Mouse (Mus musculus) bone marrow, adult 2 months (tissue): ENCODE measurements at regions not wholly inside any gene's neighbourhood (a gene's known extent, or its start where the extent isn't known, plus 50 kb on each side); places are given as distances from the start of the nearest gene placed in this dataset.

Experiments used
- H3K27ac ChIP-seq: fragments of 200-500 bp; 2 replicates; pipeline ENCODE4 v1.5.1; 2012; ENCODE audit warnings: low read depth, mild to moderate bottlenecking, control low read depth, inconsistent platforms, low read length; ENCODE audit not compliant: control insufficient read depth, poor library complexity, insufficient read depth
- H3K4me1 ChIP-seq: fragments of 200-500 bp; 2 replicates; pipeline ENCODE4 v1.6.1; 2011; ENCODE audit warnings: low read length; ENCODE audit not compliant: control insufficient read depth, insufficient read depth
- H3K4me3 ChIP-seq: fragments of 200-500 bp; replicated peaks from 2 replicates; pipeline ENCODE3; 2011; ENCODE audit warnings: mild to moderate bottlenecking, low read depth, low read length, control low read depth; ENCODE audit not compliant: control insufficient read depth
- CTCF ChIP-seq: fragments of 200-500 bp; IDR thresholded peaks from 2 replicates; pipeline ENCODE4 v1.5.1; 2011; ENCODE audit warnings: low read length, control low read depth; ENCODE audit not compliant: control insufficient read depth, insufficient read depth
- POLR2A ChIP-seq: fragments of 200-500 bp; IDR thresholded peaks from 2 replicates; pipeline ENCODE4 v1.6.1; 2011; ENCODE audit warnings: low read depth, mild to moderate bottlenecking, control low read depth, low read length, borderline replicate concordance; ENCODE audit not compliant: control insufficient read depth
- WGBS: fragments of 180-500 bp; shearing (Covaris S2); methylation state at CpG from one replicate; pipeline ENCODE4 v1.1.7; 2018; 5-methylcytosine and 5-hydroxymethylcytosine counted together

DNA sequence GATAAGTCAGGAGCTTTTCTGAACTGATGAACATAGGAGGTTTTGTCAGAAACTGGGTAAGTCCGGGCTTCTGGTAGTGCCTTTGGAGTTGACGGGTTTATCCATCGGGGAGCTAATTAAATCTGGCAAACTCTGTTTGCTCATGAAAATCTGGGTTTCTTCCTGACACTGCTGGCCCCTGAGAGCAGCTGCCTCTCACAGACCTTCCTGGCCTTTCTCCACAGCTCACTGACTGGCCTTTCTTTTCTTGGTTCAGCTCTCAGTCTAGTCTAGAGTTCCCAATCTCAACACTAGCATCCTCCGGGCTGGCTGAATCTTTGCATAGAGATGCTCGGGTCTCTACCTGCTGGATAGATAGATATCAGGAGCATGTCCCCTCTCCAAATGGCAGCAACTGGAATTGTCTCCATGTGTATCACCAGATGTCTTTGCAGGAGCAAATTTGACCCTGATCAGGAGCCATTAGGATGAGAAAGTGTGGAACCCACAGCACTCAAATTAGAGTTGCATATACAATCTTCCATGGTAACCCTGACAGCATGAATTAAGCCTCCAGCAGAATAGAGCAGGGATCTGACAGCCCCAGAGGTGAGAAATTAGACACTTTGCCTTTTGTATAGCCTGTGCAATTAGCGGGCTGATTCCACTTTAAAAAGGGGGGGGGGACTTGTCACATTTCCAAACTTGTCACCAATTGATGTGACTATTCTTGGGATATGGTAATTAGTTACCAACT is 63.2 kb upstream of the Elk3 start:
- Histone ChIP-seq H3K4me3 (no peak overlapping the region), H3K27ac (no peak overlapping the region), H3K4me1 (peaks cover 2% of the 10 kb centered on the region)
- no peak for TF ChIP-seq POLR2A
- no peak for TF ChIP-seq CTCF
- WGBS: 85% methylated on average over 6 of the region's 6 CpGs

GRCm38 (mm10) chr10:93374690-93374994 is 63.7 kb upstream of the Elk3 start:
- no peak for TF ChIP-seq POLR2A
- no peak for TF ChIP-seq CTCF
- WGBS: 85% methylated on average over 2 of the region's 2 CpGs

DNA sequence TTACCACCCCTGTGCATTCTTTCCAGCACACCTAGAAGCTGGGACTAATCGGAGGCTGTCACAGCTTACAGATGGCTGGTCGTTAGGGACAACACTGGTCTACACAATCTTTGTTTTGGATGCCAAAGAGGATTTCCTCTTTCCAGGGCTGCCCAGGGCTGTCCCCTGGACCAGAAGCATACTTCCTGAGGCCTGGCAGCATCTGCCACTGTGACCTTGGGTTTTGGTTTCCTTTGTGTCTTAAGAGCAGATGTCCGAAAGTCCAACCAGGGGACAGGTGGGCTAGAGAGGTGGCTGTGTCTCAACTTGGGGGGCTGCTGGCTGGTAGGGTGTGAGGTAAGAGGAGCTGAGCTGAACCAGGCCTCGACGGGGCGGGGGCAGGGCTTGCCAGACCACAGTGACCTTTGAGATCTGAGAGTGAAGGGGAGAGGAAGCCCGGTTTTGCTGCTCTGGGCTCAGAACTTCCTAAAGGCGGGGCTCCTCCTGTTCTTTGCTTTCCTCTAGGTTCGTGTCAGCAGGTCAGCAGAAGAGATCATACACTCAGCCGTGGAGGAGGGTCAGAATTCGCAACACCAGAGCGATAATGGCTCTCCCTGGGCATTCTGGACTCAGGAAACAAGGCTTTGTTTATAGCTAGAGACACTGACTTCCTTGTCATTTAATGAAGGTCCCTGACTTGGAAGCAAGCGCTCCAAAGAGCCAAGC is 64.2 kb upstream of the Elk3 start:
- WGBS: 24% methylated on average over 13 of the region's 13 CpGs

More at GRCm38 (mm10) chr10:93374690-93374994, 63.7 kb upstream of the Elk3 start:
- Histone ChIP-seq H3K27ac (no peak overlapping the region), H3K4me3 (no peak overlapping the region), H3K4me1 (peaks cover 2% of the 10 kb centered on the region)

DNA sequence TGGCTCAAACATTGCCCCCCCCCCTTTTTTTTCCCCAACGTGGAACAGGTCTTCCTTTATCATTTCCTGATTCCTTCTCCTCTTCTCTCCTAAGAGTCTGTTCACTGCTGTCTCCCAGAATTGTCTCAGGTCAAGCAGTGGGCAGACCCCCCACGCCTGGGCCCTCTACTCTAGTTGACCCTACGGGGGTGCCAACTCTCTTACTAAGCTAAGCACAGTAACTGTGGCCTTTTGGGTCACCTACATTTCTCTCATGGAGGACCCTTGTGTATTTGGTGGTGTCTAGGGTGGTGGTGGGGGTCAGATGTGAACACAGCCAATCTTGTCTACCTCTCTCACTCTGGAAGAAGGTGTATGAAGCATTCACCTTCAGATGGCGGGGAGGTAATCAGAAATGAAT is 64.8 kb upstream of the Elk3 start:
- 61% methylated on average over 4 of the region's 4 CpGs for WGBS
- TF ChIP-seq POLR2A: no peak
- TF ChIP-seq CTCF: no peak
- Histone ChIP-seq H3K4me1 (peaks cover 2% of the 10 kb centered on the region), H3K4me3 (no peak overlapping the region), H3K27ac (no peak overlapping the region)

More for the DNA sequence above, 64.2 kb upstream of the Elk3 start:
- H3K27ac ChIP-seq: peak overlapping the region; percentile 34; the same call in 1 of the 2 replicates
- TF ChIP-seq POLR2A: no peak
- H3K4me3 ChIP-seq: no peak overlapping the region
- H3K4me1 ChIP-seq: peaks cover 2% of the 10 kb centered on the region

- Histone ChIP-seq H3K4me3 (no peak overlapping the region), H3K27ac (no peak overlapping the region), H3K4me1 (peaks cover 2% of the 10 kb centered on the region)
- no peak for TF ChIP-seq POLR2A
- no peak for TF ChIP-seq CTCF
- 27% methylated on average over 7 of the region's 7 CpGs for WGBS
Observed at GRCm38 (mm10) chr10:93376457-93376941, 65.6 kb upstream of the Elk3 start.

DNA sequence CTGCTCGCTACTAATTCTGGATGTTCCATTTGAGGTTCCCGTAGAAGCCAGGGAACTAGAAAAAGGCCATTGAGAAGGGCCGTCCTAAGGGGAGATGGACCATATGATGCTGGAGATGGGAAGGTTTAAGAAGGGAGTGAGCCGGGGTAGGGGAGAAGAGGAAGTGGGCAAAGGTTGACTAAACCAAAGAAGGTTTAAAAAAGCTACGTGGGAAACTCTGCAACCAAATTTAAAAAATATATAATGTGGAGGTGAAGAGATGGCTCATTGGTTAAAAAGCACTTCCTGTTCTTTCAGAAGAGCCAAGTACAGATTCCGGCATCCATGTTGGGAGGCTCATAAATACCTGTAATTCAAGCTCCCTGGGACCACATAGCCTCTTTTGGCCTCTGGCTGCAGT is 63.9 kb upstream of the Lta4h start:
- WGBS: 53% methylated on average over 6 of the region's 6 CpGs
- no peak overlapping the region for H3K27ac ChIP-seq
- peaks cover 2% of the 10 kb centered on the region for H3K4me1 ChIP-seq
- no peak overlapping the region for H3K4me3 ChIP-seq
- TF ChIP-seq POLR2A (no peak), CTCF (no peak)

- WGBS: 35% methylated on average over 5 of the region's 5 CpGs
- H3K27ac ChIP-seq: no peak overlapping the region
- TF ChIP-seq CTCF (no peak), POLR2A (no peak)
- H3K4me3 ChIP-seq: no peak overlapping the region
- peaks cover 2% of the 10 kb centered on the region for H3K4me1 ChIP-seq
Observed at GRCm38 (mm10) chr10:93391296-93391695, 61.9 kb upstream of the Lta4h start.

- Histone ChIP-seq H3K4me1 (peaks cover 2% of the 10 kb centered on the region), H3K27ac (no peak overlapping the region), H3K4me3 (no peak overlapping the region)
- 75% methylated on average over 1 of the region's 1 CpGs for WGBS
- TF ChIP-seq CTCF: no peak
- no peak for TF ChIP-seq POLR2A
Observed at GRCm38 (mm10) chr10:93393902-93394301, 59.3 kb upstream of the Lta4h start.
